Mouse (Mus musculus) embryo, embryonic 10 days (tissue): Measurements from ENCODE around the gene Klra17.
"Not testable (repeated sequence)": the region's sequence is repeated elsewhere in the genome, so short reads cannot be mapped to it uniquely, and the experiment has no call there.

Experiments
- DNase-seq: peaks from one replicate; pipeline ENCODE4 v3.0.0-alpha.2; 2015; ENCODE audit warnings: low spot score

Klra17 gene

GRCm38 (mm10) chr6:129876549-129876948, at the start of gene Klra17:
Klra17 (minus strand) TSS chr6:129876672.
- DNase-seq = no peak

- not testable (repeated sequence) for DNase-seq
These were observed 41.0 kb upstream of the Klra17 start, which contains the start of gene Klra5 for GRCm38 (mm10) chr6:129917476-129917946. Klra5 (minus strand) TSS chr6:129917650.

- DNase-seq = no peak
These were observed 40.5 kb upstream of the Klra17 start for GRCm38 (mm10) chr6:129916996-129917395.

- no peak for DNase-seq
These were observed 6.1 kb upstream of the Klra17 start for GRCm38 (mm10) chr6:129882525-129882924.

GRCm38 (mm10) chr6:129862349-129862748, 14.1 kb downstream of the Klra17 start, which contains the start of gene Gm17631:
Gm17631 (plus strand) TSS chr6:129862649.
- not testable (repeated sequence) for DNase-seq

- no peak for DNase-seq
These were observed 50.9 kb downstream of the Klra17 start for GRCm38 (mm10) chr6:129825559-129825958.

- no peak for DNase-seq
These were observed 52.5 kb downstream of the Klra17 start for GRCm38 (mm10) chr6:129824004-129824403.

GRCm38 (mm10) chr6:129817731-129818130, 58.7 kb downstream of the Klra17 start:
- DNase-seq = no peak

GRCm38 (mm10) chr6:129784170-129784569, 92.3 kb downstream of the Klra17 start, which contains the start of gene Gm156:
Gm156 (minus strand) TSS chr6:129784270.
- DNase-seq = not testable (repeated sequence)
